Mouse (Mus musculus) left cerebral cortex, adult 2 months (tissue): Measurements from ENCODE around the gene Ppp1r17. TPM values are rescaled to one million over a fixed set of nuclear protein-coding genes. Genes with fewer than 3 reads are reported as not detected.

Source experiments
- DNase-seq, 2 experiments: peaks; one replicate each; pipeline ENCODE4 v3.0.0; 2021 to 2022; ENCODE audit warnings: low spot score in 2 of 2, mixed read lengths in 1 of 2; ENCODE audit errors: extremely low spot score in 1 of 2
- H3K27ac ChIP-seq: fragments of 200-600 bp; 2 replicates; pipeline ENCODE4 v1.8.1; 2022
- H3K4me3 ChIP-seq: fragments of 200-600 bp; 2 replicates; pipeline ENCODE4 v1.8.1; 2022
- CTCF ChIP-seq: fragments of 200-600 bp; IDR thresholded peaks from 2 replicates; pipeline ENCODE4 v1.8.1; 2022; ENCODE audit warnings: antibody characterized with exemption, mild to moderate bottlenecking, moderate library complexity
- intact Hi-C: fragments of 180-260 bp; cut with DNase I; formaldehyde crosslinking; loops from one replicate; pipeline ENCODE4 v1.15.1; 2025
- long read RNA-seq, 2 experiments: library from polyadenylated mRNA; stranded (forward); transcript quantifications; one replicate each; pipeline ENCODE4 v2.0.0; 2021; ENCODE audit warnings: borderline mapping rate in 2 of 2
- total RNA-seq, 2 experiments: library from RNA; stranded (reverse); gene quantifications; 2 replicates each; pipeline ENCODE4 v1.2.3; 2021

The Ppp1r17 gene
- under 1 TPM in 1 of 2 experiments, not detected in 1; 0.18 TPM for total RNA-seq
- long read RNA-seq, experiment 1, partial matches to known transcripts = 0 of 1 reads
- long read RNA-seq, experiment 1, other reads (novel, unspliced or antisense) = 1 of 1 reads
- long read RNA-seq, experiment 2 = 0 reads

GRCm38 (mm10) chr6:56017291-56017994, at the start of gene Ppp1r17:
Ppp1r17 (plus strand) TSS chr6:56017497.
- no peak for DNase-seq
- intact Hi-C loops = no loop called here
- no peak for TF ChIP-seq CTCF
- H3K4me3 ChIP-seq = no peak within 1 kb of the TSS
- no peak within 1 kb of the TSS for H3K27ac ChIP-seq

GRCm38 (mm10) chr6:55972998-55973397, 44.3 kb upstream of the Ppp1r17 start:
- Histone ChIP-seq H3K27ac (no peak overlapping the region), H3K4me3 (no peak overlapping the region)
- intact Hi-C loops = loop anchor here (1.0 kb wide), 1 partner anchor 76 kb away; no protein-coding TSS in a partner anchor
- DNase-seq = peak in 1 of 2 experiments; percentile 22
- TF ChIP-seq CTCF = peak; percentile 59

- no peak overlapping the region for H3K4me3 ChIP-seq
- intact Hi-C loops = no loop called here
- no peak overlapping the region for H3K27ac ChIP-seq
- no peak for DNase-seq
- no peak for TF ChIP-seq CTCF
Observed at GRCm38 (mm10) chr6:55979766-55980165, 37.5 kb upstream of the Ppp1r17 start.

- Histone ChIP-seq H3K27ac (no peak overlapping the region), H3K4me3 (no peak overlapping the region)
- intact Hi-C loops = no loop called here
- no peak for DNase-seq
- TF ChIP-seq CTCF = no peak
Observed at GRCm38 (mm10) chr6:56008711-56009110, 8.6 kb upstream of the Ppp1r17 start.

DNA sequence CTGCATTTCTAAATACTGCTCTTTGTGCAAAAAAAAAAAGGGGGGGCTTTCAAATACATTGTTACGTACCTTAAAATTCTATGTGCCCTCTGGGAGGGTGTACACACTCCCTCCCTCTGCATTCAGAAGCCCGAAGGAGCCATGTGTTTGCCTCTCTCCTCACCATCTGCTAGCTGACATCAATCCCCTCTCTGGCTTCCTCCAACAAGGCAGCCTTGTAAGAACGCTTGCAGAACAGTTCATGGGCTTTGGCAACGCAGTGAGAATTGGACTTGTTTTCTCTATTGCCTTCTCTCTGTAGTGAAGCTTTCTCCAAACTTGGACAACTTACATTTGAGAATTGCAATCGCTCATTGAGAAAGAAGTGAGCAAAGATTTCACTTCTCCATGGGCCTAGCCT, 4.9 kb upstream of the Ppp1r17 start:
- no peak for DNase-seq
- no peak overlapping the region for H3K27ac ChIP-seq
- H3K4me3 ChIP-seq = no peak overlapping the region
- TF ChIP-seq CTCF = no peak
- intact Hi-C loops = no loop called here

DNA sequence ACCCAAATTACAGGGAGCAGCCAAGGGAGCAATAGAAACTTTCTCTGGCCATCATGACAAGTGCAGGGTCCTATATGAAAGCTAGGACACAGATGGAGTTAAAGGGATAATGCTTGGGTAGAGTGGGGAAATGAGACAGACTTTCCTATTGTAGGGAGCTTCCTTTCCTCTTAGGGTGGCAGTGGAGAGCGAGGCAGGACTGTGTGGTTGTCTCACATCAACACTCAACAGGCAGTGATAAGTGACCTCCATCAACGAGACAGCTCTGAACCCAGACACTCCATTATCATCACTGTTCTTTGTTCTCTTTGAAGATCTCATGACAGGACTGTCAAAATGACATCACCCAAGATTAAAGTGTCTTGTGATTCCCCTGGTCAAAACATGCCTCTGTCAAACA, 2.3 kb downstream of the Ppp1r17 start:
- Histone ChIP-seq H3K4me3 (no peak overlapping the region), H3K27ac (no peak overlapping the region)
- intact Hi-C loops = no loop called here
- no peak for DNase-seq
- no peak for TF ChIP-seq CTCF

DNA sequence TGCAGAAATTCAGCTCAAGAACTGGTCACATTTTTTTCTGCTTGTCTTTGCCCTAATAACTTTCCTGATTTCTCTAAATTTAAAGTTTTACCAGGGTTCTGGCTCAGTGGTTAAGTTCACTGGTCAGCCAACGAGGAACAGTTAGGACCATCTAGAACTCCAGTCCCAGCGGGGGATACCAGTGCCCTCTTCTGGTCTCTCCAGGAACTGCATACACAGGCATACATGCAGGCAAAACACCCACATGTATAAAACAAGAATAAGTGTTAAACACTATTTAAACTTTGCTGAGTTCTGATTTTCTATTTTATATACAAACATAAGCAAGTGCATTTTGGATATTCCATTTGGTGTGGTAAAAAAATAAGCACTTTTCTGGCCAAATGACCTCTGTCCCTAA, 8.2 kb downstream of the Ppp1r17 start:
- no peak overlapping the region for H3K27ac ChIP-seq
- no peak for DNase-seq
- intact Hi-C loops = no loop called here
- no peak overlapping the region for H3K4me3 ChIP-seq
- TF ChIP-seq CTCF = peak; percentile 44

GRCm38 (mm10) chr6:56027318-56027717, 10.0 kb downstream of the Ppp1r17 start:
- Histone ChIP-seq H3K27ac (no peak overlapping the region), H3K4me3 (no peak overlapping the region)
- no peak for TF ChIP-seq CTCF
- no peak for DNase-seq
- intact Hi-C loops = no loop called here

- Histone ChIP-seq H3K27ac (no peak overlapping the region), H3K4me3 (no peak overlapping the region)
- DNase-seq = no peak
- intact Hi-C loops = no loop called here
- TF ChIP-seq CTCF = no peak
Observed at GRCm38 (mm10) chr6:56027966-56028365, 10.7 kb downstream of the Ppp1r17 start.

DNA sequence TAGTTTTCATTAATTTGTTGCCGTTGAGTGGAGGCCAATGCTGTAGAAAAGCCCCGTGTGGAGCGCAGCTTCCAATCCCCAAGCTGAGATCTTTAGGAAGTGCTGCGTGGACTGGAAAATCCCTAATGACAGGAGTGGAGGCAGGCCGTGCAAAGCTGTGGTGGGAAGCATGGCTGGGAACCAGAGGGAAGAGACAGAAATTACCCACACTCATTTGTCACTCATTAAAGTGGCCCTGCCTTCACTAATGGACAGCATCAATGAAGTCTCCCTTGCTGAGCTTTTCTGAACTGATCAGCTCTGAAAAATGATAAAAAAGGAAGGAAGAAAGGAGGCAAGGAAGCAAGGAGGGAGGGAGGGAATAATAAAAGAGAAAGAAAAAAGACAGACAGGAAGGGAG, 12.7 kb downstream of the Ppp1r17 start:
- no peak for TF ChIP-seq CTCF

DNA sequence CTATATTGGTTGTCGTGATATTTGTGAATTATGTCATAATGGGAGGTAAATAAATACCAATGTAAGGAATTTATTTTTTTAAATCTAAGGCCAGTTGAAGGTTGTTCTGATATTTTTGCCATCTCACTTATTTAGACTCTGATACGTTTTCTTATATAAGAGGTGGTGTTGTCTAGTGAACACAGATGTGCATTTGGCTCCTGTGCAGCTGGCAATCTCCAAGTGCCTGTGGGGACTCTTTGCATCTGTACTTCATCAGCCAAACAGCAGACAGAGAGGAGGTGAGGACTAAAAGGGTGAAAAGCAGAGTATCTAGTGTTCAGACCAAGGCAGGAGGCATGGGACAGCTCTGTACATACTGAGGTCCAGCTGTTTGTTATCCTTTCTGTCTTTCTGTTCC, 14.9 kb downstream of the Ppp1r17 start:
- TF ChIP-seq CTCF = no peak
- Histone ChIP-seq H3K4me3 (no peak overlapping the region), H3K27ac (no peak overlapping the region)
- no peak for DNase-seq
- intact Hi-C loops = no loop called here

More for the DNA sequence above, 12.7 kb downstream of the Ppp1r17 start:
- Histone ChIP-seq H3K27ac (no peak overlapping the region), H3K4me3 (no peak overlapping the region)
- intact Hi-C loops = no loop called here
- no peak for DNase-seq

GRCm38 (mm10) chr6:56035054-56035453, 17.8 kb downstream of the Ppp1r17 start:
- intact Hi-C loops = no loop called here
- no peak for DNase-seq

More at GRCm38 (mm10) chr6:56035054-56035453, 17.8 kb downstream of the Ppp1r17 start:
- no peak overlapping the region for H3K27ac ChIP-seq
- no peak overlapping the region for H3K4me3 ChIP-seq
- no peak for TF ChIP-seq CTCF
